Mouse (Mus musculus): ENCODE data around the gene Fam53a.

GRCm38 (mm10) chr5:33655251-33655840 lies 25.9 kb upstream of the Fam53a start:
- no peak for TF ChIP-seq CTCF (IDR thresholded peaks at IDR 0.05; ENCODE audit: insufficient read depth, low read depth, low read length)
- TF ChIP-seq POLR2A (IDR thresholded peaks at IDR 0.05; ENCODE audit: insufficient read depth, low read depth, low read length) = no peak

All from olfactory bulb, adult 2 months (tissue).